Mouse (Mus musculus) liver, adult 2 months (tissue): Measurements from ENCODE around the gene Bsnd.

Source experiments
- CTCF ChIP-seq: fragments of 200-500 bp; IDR thresholded peaks from 2 replicates; pipeline ENCODE4 v1.5.1; 2011; ENCODE audit warnings: low read depth, low read length, control low read depth
- POLR2A ChIP-seq: fragments of 200-500 bp; IDR thresholded peaks from 2 replicates; pipeline ENCODE4 v1.6.1; 2011; ENCODE audit warnings: low read length, control low read depth; ENCODE audit not compliant: insufficient read depth; ENCODE audit errors: extremely low read depth

DNA sequence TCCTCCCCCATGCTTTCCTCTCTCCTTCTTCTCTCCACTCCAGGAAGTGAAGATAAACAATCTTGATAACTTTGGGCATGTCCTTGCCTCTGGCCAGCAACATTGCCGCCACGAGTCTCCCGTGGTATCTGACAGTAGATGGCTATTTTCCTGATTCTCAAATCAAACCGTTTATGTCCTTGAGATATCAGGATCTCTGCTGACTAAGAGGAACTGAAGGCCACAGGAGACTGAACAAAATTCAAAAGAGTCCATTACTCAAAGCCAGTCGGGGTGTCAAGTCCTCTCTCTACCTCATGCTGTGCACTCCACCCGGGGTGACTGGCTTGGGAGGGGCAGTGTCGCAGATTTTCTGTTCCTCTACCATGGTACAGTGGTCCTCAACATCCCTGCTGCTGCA is 42.2 kb upstream of the Bsnd start:
- no peak for TF ChIP-seq CTCF
- TF ChIP-seq POLR2A = no peak
